Mouse (Mus musculus): Measurements from ENCODE around the gene Tedc1.
"Not testable (repeated sequence)": the region's sequence is repeated elsewhere in the genome, so short reads cannot be mapped to it uniquely, and the experiment has no call there.

Tedc1 gene

GRCm38 (mm10) chr12:113193423-113193822, 37.2 kb downstream of the Tedc1 start:
- no peak for DNase-seq (ENCODE audit: extremely low spot score, low read depth, low spot score)

GRCm38 (mm10) chr12:113199132-113199531, 42.9 kb downstream of the Tedc1 start:
- not testable (repeated sequence) for DNase-seq (ENCODE audit: extremely low spot score, low read depth, low spot score)

- DNase-seq (ENCODE audit: extremely low spot score, low read depth, low spot score), result no peak
These were observed 45.1 kb downstream of the Tedc1 start for GRCm38 (mm10) chr12:113201301-113201700.

- DNase-seq (ENCODE audit: extremely low spot score, low read depth, low spot score), result no peak
These were observed 45.8 kb downstream of the Tedc1 start for GRCm38 (mm10) chr12:113202008-113202407.

- DNase-seq (ENCODE audit: extremely low spot score, low read depth, low spot score), result no peak
These were observed 47.3 kb downstream of the Tedc1 start for GRCm38 (mm10) chr12:113203522-113203921.

GRCm38 (mm10) chr12:113205251-113205942, 49.2 kb downstream of the Tedc1 start:
- DNase-seq (ENCODE audit: extremely low spot score, low read depth, low spot score), result no peak

GRCm38 (mm10) chr12:113207737-113208136, 51.5 kb downstream of the Tedc1 start:
- no peak for DNase-seq (ENCODE audit: extremely low spot score, low read depth, low spot score)

- DNase-seq (ENCODE audit: extremely low spot score, low read depth, low spot score), result no peak
These were observed 54.6 kb downstream of the Tedc1 start for GRCm38 (mm10) chr12:113210586-113211378.

- no peak for DNase-seq (ENCODE audit: extremely low spot score, low read depth, low spot score)
These were observed 55.6 kb downstream of the Tedc1 start for GRCm38 (mm10) chr12:113211772-113212171.

- DNase-seq (ENCODE audit: extremely low spot score, low read depth, low spot score), result no peak
These were observed 56.2 kb downstream of the Tedc1 start for GRCm38 (mm10) chr12:113212326-113212924.

- no peak for DNase-seq (ENCODE audit: extremely low spot score, low read depth, low spot score)
These were observed 57.0 kb downstream of the Tedc1 start for GRCm38 (mm10) chr12:113213226-113213625.

- no peak for DNase-seq (ENCODE audit: extremely low spot score, low read depth, low spot score)
These were observed 58.0 kb downstream of the Tedc1 start for GRCm38 (mm10) chr12:113214072-113214808.

GRCm38 (mm10) chr12:113214972-113215666, 58.9 kb downstream of the Tedc1 start:
- DNase-seq (ENCODE audit: extremely low spot score, low read depth, low spot score), result no peak
